Mouse (Mus musculus) hematopoietic stem cell, adult 5-6 weeks (primary cell): ENCODE measurements around the gene Dmbx1. TPM values are rescaled to one million over a fixed set of nuclear protein-coding genes. Genes with fewer than 3 reads are reported as not detected.

Experiments used
- ATAC-seq, 2 experiments: fragments of 125-278 bp in 1 of 2; replicated peaks in 1 of 2; 2 replicates each; pipeline ENCODE4 v1.8.0; 2016 to 2017; ENCODE audit warnings: inconsistent platforms in 2 of 2, mild to moderate bottlenecking in 2 of 2, moderate number of reproducible peaks in 2 of 2, low read depth in 1 of 2, moderate TSS enrichment in 1 of 2; ENCODE audit not compliant: low FRiP score in 2 of 2, poor library complexity in 2 of 2, severe bottlenecking in 2 of 2, insufficient read depth in 1 of 2, low TSS enrichment in 1 of 2
- total RNA-seq: library from RNA; stranded (forward); fragments of 172-1452, 232-1000 nt; gene quantifications from 2 replicates; pipeline ENCODE4 v1.2.3, GENCODE M21; 2017

The Dmbx1 gene
- total RNA-seq, 1 experiment from 2014 or later: not detected

DNA sequence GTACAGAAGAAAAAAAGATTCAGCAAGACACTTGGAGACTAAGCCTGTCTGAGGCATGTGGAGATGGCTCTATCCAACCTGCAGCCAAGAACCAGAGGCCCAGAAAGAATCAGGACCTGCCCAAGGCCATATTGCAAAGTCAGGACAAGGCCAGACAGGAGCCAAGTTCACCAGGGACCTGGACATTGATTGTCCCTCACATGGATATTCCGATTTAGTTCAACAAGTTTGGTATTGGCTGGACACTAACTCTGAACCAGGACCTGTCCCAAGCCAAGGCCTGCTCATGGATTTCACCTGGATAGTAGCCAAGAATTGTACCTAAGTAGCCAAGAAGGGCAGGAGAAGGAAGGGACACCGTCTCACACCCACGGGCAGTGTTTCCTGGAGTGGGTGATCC lies 32.9 kb downstream of the Dmbx1 start:
- no peak for ATAC-seq

DNA sequence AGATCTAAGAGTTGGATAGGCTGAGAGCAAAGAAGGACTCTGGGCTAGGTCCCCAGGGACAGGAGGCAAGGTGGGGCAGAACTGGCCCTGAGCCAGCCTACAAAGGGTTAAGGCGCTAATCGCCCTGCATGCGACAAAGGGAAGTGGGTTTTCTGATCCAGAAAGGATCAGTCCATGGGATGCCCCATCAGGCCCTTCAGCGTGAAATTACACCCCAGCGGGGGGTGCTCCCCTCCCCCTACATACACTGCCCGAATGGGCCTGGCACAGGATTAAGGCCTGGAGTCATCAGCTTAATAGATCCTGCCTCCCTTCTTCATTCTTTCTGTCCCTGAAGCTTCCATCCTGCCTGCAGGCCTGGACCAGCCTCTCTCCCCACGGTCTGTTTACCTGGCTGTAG lies 34.0 kb downstream of the Dmbx1 start:
- no peak for ATAC-seq

- no peak for ATAC-seq
Measured at GRCm38 (mm10) chr4:115904375-115904774, 35.4 kb downstream of the Dmbx1 start.

DNA sequence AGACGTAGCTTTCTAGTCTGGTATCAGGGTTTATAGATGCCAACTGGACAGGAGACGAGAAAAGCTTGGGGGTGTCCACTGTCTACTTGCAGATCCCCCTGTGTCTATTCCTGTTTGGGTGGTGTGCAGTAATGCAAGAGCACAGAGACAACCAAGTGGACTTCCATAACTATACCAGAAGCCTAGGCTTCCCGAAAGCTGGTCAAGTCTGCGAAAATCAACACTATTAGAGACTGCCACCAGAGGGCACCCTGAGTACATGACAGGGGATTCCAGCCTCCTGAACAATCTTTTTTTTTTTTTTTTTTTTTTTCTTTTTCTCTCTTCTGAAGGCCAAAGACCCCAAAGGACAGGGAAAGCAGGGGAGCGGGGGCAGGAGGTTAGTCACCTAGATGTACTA lies 36.9 kb downstream of the Dmbx1 start:
- ATAC-seq: peak; percentile 47 to 57; a peak in 1 of 4 replicates

DNA sequence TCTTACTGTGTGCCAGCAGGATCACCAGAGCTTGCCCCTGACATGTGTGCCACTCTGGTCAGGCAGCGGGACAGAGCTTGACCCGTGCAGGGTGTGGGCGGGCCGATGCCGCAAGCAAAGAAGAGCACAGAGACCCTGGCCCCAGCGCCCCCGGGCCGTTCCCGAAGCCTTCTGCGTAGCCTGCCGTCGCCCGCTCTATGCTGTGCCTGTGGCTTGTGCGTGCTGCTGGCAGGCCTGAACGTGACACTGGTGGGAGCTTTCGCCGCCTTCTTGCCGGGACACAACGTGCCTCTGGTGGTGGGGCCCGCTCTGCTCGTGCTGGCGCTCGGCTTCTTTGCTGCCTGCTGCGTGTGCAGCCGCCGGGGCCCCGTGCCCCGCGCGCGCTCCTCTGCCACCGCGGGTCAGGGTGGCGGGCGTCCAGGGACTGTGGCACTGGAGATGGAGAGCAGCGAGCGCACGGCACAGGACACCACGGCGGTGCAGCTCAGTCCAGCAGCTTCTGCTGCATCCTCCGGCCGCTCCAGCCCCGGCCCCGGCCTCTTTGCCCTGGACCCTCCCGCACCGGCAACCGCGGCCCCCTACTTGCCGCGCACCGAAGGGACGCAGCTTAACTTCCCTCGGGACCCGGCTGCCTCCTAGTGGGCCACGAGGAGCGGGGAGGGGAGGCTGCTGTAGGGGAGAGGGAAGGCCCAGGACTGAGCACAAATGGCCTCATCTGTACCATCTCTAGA lies 41.7 kb downstream of the Dmbx1 start:
- ATAC-seq: peak; percentile 18 to 36; a peak in 3 of 4 replicates

DNA sequence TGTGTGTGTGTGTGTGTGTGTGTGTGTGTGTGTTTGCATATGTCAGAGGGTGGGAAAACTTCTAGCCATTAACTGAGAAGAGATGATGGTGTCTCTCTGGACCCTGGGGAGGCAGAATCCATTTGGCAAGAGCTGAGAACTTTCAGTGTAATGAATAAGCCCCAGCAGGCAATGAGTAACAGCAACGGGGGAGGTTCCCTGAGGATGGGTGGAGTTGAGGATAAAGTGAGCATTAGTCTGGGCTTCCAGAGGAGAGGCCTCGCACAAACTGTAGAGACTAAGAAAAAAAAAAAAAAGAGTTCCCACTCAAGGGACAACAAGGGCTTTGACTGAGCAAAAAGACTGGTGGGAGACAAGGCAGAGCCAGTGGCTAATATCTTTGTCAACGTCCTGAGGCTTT lies 45.4 kb downstream of the Dmbx1 start:
- no peak for ATAC-seq

DNA sequence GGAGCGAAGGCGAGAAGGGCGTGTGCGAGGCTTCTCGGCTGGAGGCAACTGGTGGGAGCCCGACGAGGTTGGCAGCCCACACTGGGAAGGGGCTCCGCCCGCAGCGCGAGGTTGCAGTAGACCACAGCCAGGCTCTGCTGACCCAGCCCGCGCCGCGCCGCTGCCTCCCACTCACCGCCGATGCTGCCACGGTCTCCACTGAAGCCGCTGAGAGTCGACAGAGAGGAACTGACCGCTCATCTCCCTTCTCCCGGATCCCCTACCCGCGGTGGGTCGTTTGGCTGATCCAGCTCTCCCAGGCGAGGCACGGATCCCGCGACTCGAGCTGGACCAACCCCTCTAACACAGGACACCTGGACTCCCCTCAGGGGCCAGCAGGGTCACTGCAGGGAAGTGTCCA lies 49.2 kb downstream of the Dmbx1 start, which contains the start of gene 6430628N08Rik:
TSS of gene 6430628N08Rik (plus strand) at position 113 of the 400 bp plus-strand sequence.
- ATAC-seq: peak in 1 of 2 experiments; percentile 26; a peak in 1 of 4 replicates

DNA sequence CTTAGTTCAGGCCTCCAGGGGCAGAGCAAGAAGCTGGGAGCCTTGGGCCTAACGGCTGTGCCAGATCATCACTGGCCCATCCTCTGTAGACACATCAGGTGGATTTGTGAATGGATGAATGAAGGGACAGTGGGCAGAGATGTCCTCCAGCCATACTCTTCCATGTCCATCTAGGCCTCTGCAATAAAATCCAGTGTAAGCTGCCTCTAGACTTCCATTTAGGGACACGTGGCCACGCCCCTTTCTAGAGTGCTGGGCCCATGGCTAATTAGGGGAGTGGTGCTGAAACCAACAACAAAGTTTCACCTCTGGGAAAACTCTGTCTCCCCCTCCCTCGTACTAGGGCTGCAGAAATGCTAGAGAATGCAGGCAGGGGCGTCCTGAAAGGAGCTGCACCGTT lies 49.7 kb downstream of the Dmbx1 start:
- ATAC-seq: no peak

DNA sequence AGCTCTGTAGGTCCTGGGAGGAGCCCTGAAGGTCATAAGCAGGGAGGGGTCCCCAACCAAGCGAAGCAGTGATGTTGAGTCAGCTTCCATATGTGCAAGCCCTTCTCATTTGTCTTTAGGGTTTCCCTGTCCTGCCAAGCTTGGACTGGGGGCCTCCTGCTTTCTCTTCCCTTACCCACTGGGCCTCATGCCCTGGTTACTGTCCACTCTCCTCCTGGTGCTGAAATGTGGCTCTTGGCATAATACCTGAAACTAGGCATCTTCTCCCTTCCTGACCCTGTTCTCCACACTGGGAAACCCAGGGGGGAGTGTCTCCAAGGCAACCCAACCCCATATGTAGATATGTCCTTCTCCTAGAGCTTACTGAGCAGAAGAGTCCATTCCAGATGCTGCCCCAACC lies 52.9 kb downstream of the Dmbx1 start:
- ATAC-seq: no peak

GRCm38 (mm10) chr4:115885846-115886245 lies 53.9 kb downstream of the Dmbx1 start:
- no peak for ATAC-seq

GRCm38 (mm10) chr4:115884022-115884421 lies 55.7 kb downstream of the Dmbx1 start, which contains the start of gene Kncn:
TSS of gene Kncn (plus strand) at chr4:115884400.
- no peak for ATAC-seq

- ATAC-seq: no peak
Measured at GRCm38 (mm10) chr4:115882195-115882594, 57.5 kb downstream of the Dmbx1 start.

GRCm38 (mm10) chr4:115881183-115881582 lies 58.5 kb downstream of the Dmbx1 start:
- no peak for ATAC-seq

- no peak for ATAC-seq
Measured at GRCm38 (mm10) chr4:115878828-115879227, 60.9 kb downstream of the Dmbx1 start.

DNA sequence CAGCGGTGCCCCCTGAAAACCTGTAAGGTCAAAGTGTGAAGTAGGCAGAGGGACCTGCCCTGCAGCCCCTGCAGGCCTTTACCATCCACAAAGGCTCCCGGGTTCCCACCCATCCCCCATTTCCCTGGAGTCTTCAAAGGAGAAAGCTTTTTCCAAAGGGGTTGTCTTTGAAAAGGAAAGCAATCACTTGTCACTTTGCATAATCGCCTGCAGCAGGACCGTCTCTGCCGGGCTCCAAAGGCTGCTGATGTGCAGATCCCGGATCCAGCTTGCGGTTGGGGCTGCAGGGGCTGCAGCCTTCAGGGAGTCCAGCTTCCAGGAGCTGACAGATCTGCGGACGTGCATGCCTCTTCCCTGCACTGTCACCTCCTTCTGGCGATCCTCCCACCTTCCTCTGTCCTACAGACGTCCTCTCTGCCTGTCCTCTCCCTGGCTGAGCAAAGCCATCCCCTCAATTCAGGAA lies 61.5 kb downstream of the Dmbx1 start:
- no peak for ATAC-seq

GRCm38 (mm10) chr4:115873231-115873630 lies 66.5 kb downstream of the Dmbx1 start:
- ATAC-seq: no peak

- ATAC-seq: no peak
Measured at GRCm38 (mm10) chr4:115869512-115870210, 70.1 kb downstream of the Dmbx1 start.
